Mouse (Mus musculus) stomach, embryonic 14.5 days (tissue): ENCODE results near the gene Commd6. TPM values are rescaled to one million over a fixed set of nuclear protein-coding genes. Genes with fewer than 3 reads are reported as not detected.
A peak's percentile ranks its signal among the peaks of the same experiment; 100 is the strongest.

Experiments
- ATAC-seq: fragments of 200-750 bp; cut with Nextera tagmentation; 2 replicates; pipeline ENCODE4 v1.8.0; 2017; ENCODE audit warnings: low read depth, moderate TSS enrichment; ENCODE audit not compliant: insufficient number of reproducible peaks, insufficient read depth, low FRiP score
- H3K27ac ChIP-seq: fragments of 300-500 bp; sonication (generic); 2 replicates; pipeline ENCODE4 v1.5.1; 2014; ENCODE audit warnings: mild to moderate bottlenecking, low read length, moderate library complexity, mixed read lengths
- H3K27me3 ChIP-seq: fragments of 300-500 bp; sonication (generic); 2 replicates; pipeline ENCODE4 v1.6.1; 2014; ENCODE audit warnings: low read length, control low read depth, mixed read lengths; ENCODE audit not compliant: control insufficient read depth, insufficient read depth
- H3K36me3 ChIP-seq: fragments of 300-500 bp; sonication (generic); 2 replicates; pipeline ENCODE4 v1.6.1; 2014; ENCODE audit warnings: mild to moderate bottlenecking, control low read depth, low read length, moderate library complexity, mixed read lengths; ENCODE audit not compliant: control insufficient read depth, insufficient read depth
- H3K4me1 ChIP-seq: fragments of 300-500 bp; sonication (generic); 2 replicates; pipeline ENCODE4 v1.6.1; 2014; ENCODE audit warnings: low read length, control low read depth, mixed read lengths; ENCODE audit not compliant: control insufficient read depth, insufficient read depth
- H3K4me2 ChIP-seq: fragments of 300-500 bp; sonication (generic); replicated peaks from 2 replicates; pipeline ENCODE4 v1.6.1; 2014; ENCODE audit warnings: low read depth, low read length, control low read depth
- H3K4me3 ChIP-seq: fragments of 300-500 bp; sonication (generic); 2 replicates; pipeline ENCODE4 v1.5.1; 2014; ENCODE audit warnings: low read depth, low read length, control low read depth
- H3K9ac ChIP-seq: fragments of 300-500 bp; sonication (generic); replicated peaks from 2 replicates; pipeline ENCODE4 v1.6.1; 2014; ENCODE audit warnings: low read depth, mild to moderate bottlenecking, control low read depth, low read length, moderate library complexity, mixed read lengths
- H3K9me3 ChIP-seq: fragments of 300-500 bp; sonication (generic); 2 replicates; pipeline ENCODE4 v1.6.1; 2016; ENCODE audit warnings: low read depth, low read length, control low read depth; ENCODE audit not compliant: control insufficient read depth
- WGBS: fragments of 180-500 bp; shearing (Covaris S2); extraction: QIAGEN DNeasy Blood & Tissue Kit; methylation state at CpG from one replicate; pipeline ENCODE4 v1.1.7; 2014; 5-methylcytosine and 5-hydroxymethylcytosine counted together
- polyA plus RNA-seq: library from polyadenylated mRNA; unstranded; fragments of >200 nt; fragmentation: Nextera tagmentation; extraction: Ambion mirVana; gene quantifications from 2 replicates; pipeline ENCODE4 v1.2.1, GENCODE M21; 2014

The Commd6 gene
- polyA plus RNA-seq, result 94.2 and 109 TPM in 2 replicates

DNA sequence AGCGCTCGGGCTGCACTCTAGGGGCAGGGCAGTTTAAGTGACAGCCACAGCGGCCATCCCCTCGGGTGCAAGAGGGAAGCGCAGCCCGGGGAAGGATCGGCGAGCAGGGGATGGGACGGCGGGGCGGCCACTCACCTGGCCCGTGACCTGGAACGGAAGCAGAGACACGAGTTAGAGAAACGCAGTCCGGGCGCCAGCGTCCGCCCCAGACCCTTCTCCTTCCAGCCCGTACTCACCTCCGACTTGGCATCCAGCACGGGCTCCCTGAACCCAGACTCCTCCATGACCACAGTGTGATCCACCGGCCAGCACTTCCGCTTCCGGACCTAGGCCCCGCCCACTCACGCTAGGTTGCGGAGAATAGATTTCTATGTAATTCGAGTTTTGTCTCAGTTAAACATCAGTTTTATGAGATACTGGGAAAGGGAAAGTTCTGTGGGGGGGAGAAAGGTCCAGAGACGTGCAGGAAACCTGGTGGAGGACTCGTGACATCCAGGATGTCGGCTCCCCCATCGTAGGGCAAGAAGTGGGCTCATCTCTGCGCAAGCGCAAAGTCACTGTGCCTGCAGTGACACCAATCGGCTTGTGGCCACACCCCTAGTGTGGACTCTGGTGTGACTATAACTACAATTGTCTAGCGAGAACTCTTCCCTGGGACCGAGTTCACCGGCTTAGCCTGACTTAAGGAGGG lies at the start of gene Commd6:
Gene Commd6, minus strand, starts transcription at position 534 of the 691 bp plus-strand sequence.
- Histone ChIP-seq H3K4me2 (peak within 1 kb of the TSS; percentile 68), H3K36me3 (no peaks in the 10 kb centered on the region), H3K27me3 (no peaks in the 10 kb centered on the region), H3K4me1 (no peaks in the 10 kb centered on the region), H3K9me3 (no peaks in the 10 kb centered on the region), H3K9ac (peak within 1 kb of the TSS; percentile 68), H3K4me3 (peak within 1 kb of the TSS; percentile 79), H3K27ac (peak within 1 kb of the TSS; percentile 69)
- ATAC-seq, result peak; percentile 97
- under 1% methylated on average over 35 of the region's 39 CpGs for WGBS

DNA sequence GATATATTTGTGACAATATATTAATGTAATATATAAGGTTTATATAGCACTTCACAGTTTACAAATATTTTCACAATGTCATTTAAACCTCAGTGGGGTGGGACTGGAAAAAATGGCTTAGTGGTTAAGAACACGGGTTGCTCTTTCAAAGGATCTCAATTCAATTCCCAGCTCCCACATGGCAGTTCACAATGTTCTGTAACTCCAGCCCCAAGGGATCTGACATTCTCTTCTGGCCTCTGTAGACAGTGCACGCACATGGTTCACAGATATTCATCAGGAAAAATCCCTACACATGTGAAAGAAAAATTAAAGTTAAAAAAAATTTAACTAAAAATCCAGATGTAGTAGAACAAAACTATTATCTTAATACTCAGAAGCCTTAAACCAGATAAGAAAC lies 47.9 kb upstream of the Commd6 start:
- Histone ChIP-seq H3K9me3 (no peaks in the 10 kb centered on the region), H3K4me1 (no peaks in the 10 kb centered on the region), H3K9ac (no peak overlapping the region), H3K27me3 (no peaks in the 10 kb centered on the region), H3K4me3 (no peak overlapping the region), H3K4me2 (no peak overlapping the region), H3K36me3 (no peaks in the 10 kb centered on the region; the same call in 1 of the 2 replicates), H3K27ac (no peak overlapping the region)
- WGBS, result 89% methylated on average over 2 of the region's 2 CpGs
- ATAC-seq, result no peak

DNA sequence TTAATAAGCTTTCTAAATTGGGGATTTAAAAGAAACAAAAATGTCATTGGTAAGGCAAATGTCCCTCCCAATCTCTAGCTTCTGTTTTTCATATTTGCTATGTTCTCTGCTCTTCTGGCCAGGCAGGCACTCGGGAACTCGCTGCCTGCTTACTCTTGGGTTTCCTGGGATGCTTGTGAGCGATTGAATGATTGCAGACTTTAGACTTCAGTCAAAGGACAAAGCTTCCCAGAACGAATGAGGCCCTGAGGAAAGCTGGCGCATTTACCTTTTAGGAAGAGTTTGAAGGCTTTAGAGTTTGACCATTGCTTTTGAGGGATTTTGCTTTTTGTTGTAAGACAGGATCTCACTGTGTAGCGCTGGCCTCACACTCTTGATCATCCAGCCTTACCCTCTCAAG lies 47.2 kb upstream of the Commd6 start:
- H3K27me3 ChIP-seq, result no peaks in the 10 kb centered on the region
- no peaks in the 10 kb centered on the region for H3K9me3 ChIP-seq
- no peak overlapping the region for H3K4me3 ChIP-seq
- no peaks in the 10 kb centered on the region for H3K4me1 ChIP-seq
- H3K27ac ChIP-seq, result no peak overlapping the region
- no peak for ATAC-seq
- H3K4me2 ChIP-seq, result no peak overlapping the region
- H3K9ac ChIP-seq, result no peak overlapping the region
- H3K36me3 ChIP-seq, result no peaks in the 10 kb centered on the region; the same call in 1 of the 2 replicates
- 91% methylated on average over 6 of the region's 6 CpGs for WGBS

DNA sequence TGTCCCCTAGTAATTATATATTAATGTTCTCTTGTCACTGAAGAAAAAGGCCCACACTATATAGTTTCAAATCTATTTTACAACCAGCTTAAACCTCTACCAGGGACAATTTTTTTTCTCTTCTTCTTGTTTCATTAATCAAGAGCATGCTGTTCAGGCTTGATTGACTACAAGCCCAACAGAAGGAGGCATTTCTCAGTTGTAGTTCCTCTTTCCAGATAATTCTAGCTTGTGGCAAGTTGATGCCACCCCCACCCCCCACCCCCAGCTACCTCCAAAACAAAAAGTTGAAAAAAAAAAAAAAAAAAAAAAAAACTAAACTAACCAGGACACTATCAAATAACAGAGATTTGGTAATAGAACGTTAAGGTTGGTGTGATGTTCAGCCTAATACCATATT lies 31.7 kb upstream of the Commd6 start:
- 81% methylated on average over 1 of the region's 1 CpGs for WGBS
- no peak overlapping the region for H3K4me3 ChIP-seq

DNA sequence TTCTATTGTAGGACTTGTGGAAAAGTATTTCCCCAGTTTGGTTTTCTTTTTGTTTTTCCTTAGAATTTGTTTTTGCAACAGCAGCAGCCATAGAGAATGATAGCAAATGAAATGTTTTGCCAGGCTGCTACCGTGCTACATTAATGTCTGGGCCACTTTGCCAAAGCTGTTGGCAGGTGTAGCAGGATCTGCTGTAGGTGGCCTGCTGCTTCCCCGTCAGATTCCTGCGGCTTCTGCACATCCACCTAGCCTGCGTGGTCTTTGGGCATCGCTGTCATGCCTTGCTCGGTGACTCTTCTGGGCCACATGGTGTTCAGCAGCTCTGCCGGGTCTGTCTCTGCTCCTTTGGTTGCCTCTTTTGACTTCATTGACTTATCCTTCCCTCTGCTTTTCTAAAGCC lies 28.1 kb upstream of the Commd6 start:
- no peak for ATAC-seq

More for the DNA sequence above, 31.7 kb upstream of the Commd6 start:
- Histone ChIP-seq H3K9me3 (no peaks in the 10 kb centered on the region), H3K27me3 (no peaks in the 10 kb centered on the region), H3K4me1 (no peaks in the 10 kb centered on the region), H3K9ac (no peak overlapping the region), H3K36me3 (peaks cover 14% of the 10 kb centered on the region; the same call in 1 of the 2 replicates), H3K27ac (no peak overlapping the region), H3K4me2 (no peak overlapping the region)
- no peak for ATAC-seq

DNA sequence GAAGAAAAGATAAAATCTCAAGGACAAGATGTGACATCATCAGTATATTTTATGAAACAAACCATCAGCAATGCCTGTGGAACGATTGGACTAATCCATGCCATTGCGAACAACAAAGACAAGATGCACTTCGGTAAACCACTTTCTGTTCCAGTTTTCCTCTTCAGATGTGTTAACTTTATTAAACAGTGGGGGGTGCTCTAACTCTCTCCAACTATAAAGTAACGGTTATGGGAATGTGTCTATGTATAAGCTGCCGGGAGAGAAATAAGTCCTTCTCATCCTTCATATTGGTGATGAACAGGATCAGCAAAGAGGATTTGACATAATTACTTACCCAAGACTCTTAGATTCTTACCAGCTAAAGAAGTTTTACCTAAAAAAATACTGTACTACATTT lies 26.1 kb upstream of the Commd6 start:
- no peak for ATAC-seq
- 86% methylated on average over 5 of the region's 5 CpGs for WGBS
- Histone ChIP-seq H3K4me1 (no peaks in the 10 kb centered on the region), H3K9me3 (no peaks in the 10 kb centered on the region), H3K4me2 (no peak overlapping the region), H3K9ac (no peak overlapping the region), H3K4me3 (no peak overlapping the region), H3K36me3 (peaks cover 9% of the 10 kb centered on the region; the same call in 1 of the 2 replicates), H3K27me3 (no peaks in the 10 kb centered on the region), H3K27ac (no peak overlapping the region)

More for the DNA sequence above, 28.1 kb upstream of the Commd6 start:
- Histone ChIP-seq H3K27me3 (no peaks in the 10 kb centered on the region), H3K4me2 (no peak overlapping the region), H3K27ac (no peak overlapping the region), H3K4me1 (no peaks in the 10 kb centered on the region), H3K9ac (no peak overlapping the region), H3K36me3 (peaks cover 11% of the 10 kb centered on the region; the same call in 1 of the 2 replicates), H3K9me3 (no peaks in the 10 kb centered on the region), H3K4me3 (no peak overlapping the region)
- 95% methylated on average over 7 of the region's 7 CpGs for WGBS

DNA sequence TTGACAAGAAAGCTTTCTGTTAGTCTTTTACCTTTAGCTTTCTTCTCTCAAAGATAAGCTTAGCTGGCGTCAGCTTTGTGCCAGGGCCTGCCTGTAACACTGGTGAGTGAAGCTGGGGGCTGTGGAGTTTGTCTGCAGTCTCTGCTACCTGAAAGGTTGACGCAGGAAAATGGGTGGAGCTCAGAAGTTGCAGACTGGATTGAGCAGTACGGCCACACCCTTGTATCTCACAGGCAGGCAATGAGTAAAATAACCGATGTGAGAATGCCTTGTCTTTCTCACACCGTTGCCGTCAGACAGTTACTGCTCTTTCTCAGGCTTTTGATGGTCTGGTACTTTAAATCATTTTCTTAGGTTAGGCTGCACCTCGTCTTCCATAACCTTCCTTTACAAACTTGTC lies 25.6 kb upstream of the Commd6 start:
- Histone ChIP-seq H3K4me1 (no peaks in the 10 kb centered on the region), H3K9ac (no peak overlapping the region), H3K27ac (no peak overlapping the region), H3K4me2 (no peak overlapping the region), H3K27me3 (no peaks in the 10 kb centered on the region), H3K9me3 (no peaks in the 10 kb centered on the region), H3K4me3 (no peak overlapping the region), H3K36me3 (peaks cover 9% of the 10 kb centered on the region; the same call in 1 of the 2 replicates)
- WGBS, result 88% methylated on average over 7 of the region's 7 CpGs
- ATAC-seq, result no peak

DNA sequence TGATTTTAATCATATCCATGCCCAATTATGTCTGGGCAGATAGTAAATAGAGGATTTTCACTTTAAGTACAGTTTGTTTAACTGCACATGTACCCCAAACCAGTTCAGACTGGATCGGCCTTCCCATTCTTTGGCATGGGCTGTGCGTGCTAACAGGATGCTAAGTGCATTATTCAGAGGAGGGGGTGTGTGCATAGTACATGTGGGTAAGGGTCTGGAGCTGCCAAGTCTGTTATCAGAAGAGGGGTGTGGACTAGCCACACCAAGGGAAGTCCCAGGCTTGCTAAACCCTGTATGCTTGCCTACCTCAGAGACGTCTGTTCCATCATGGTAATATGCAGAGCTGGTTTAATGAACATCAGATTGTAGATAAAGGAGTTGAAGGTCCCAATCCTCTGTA lies 23.8 kb upstream of the Commd6 start:
- Histone ChIP-seq H3K9ac (no peak overlapping the region), H3K36me3 (peaks cover 3% of the 10 kb centered on the region; the same call in 1 of the 2 replicates), H3K4me1 (no peaks in the 10 kb centered on the region), H3K27me3 (no peaks in the 10 kb centered on the region), H3K9me3 (no peaks in the 10 kb centered on the region), H3K4me3 (no peak overlapping the region), H3K27ac (no peak overlapping the region), H3K4me2 (no peak overlapping the region)
- ATAC-seq, result no peak
- WGBS, result 86% methylated on average over 3 of the region's 3 CpGs
